Mouse (Mus musculus) lung, postnatal 0 days (tissue): ENCODE results near the gene Noc3l.

Experiments
- CTCF ChIP-seq: IDR thresholded peaks from 2 replicates; pipeline ENCODE4 v1.5.1; 2016; ENCODE audit warnings: antibody characterized with exemption, mild to moderate bottlenecking
- EP300 ChIP-seq: IDR thresholded peaks from 2 replicates; pipeline ENCODE4 v1.6.1; 2016; ENCODE audit warnings: antibody characterized with exemption, mild to moderate bottlenecking, control low read depth

DNA sequence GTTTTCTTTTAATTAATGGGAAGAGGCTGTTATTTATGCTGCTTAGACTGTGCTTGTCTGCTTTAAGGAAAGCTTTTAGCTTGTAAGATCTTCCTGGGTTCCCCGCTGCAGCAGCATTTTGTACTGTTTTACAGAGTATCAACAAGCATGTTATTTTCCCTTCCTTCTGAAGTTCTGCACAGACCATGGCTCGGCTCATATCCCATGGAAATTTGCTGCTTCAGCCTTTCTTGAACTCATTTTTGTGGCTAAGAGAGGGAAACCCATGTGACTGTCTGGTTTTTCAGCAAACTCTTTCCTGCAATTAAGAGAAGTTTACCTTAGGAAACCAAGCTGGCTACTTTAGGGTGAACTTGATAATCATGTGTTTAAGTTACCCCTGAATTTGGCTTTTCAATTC is 27.3 kb upstream of the Noc3l start:
- TF ChIP-seq CTCF (no peak), EP300 (no peak)
